Mouse (Mus musculus): ENCODE results near the gene Fntb. TPM values are rescaled to one million over a fixed set of nuclear protein-coding genes. Genes with fewer than 3 reads are reported as not detected.

Fntb gene
- total and polyA plus RNA-seq, 3 experiments: 11.7 to 28.5 TPM; not detected in 1

DNA sequence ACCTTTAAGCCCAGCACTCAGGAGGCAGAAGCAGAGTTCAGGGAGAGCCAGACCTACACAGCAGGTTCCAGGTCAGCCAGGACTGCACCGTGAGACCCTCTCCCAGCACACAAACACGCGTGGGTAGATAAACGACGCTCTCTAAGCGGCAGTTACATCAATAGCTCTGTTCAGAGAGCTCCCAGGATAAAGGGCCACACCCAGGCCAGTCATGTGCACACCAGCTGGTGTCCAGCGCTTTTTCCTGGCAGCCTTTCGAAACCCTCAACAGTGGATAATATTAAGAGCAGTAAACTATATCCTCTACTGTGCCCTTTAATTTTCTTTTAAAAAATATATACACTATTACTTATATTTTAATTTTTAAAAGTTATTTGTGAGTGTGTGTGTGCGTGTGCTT is 146.8 kb downstream of the Fntb start:
- TF ChIP-seq CHD2 (IDR thresholded peaks at IDR 0.05; ENCODE audit: low read length): no peak
- no peak for TF ChIP-seq USF2 (IDR thresholded peaks at IDR 0.05; ENCODE audit: borderline replicate concordance in 1 of 2, insufficient read depth in 1 of 2, low read depth in 1 of 2, low read length in 2 of 2)
- TF ChIP-seq NELFE (IDR thresholded peaks at IDR 0.05; ENCODE audit: low read depth, low read length): no peak
- TF ChIP-seq GABPA (IDR thresholded peaks at IDR 0.05; ENCODE audit: low read depth, low read length): no peak
- TF ChIP-seq ETS1 (IDR thresholded peaks at IDR 0.05; ENCODE audit: low read depth, low read length): no peak
- TF ChIP-seq TAL1 (IDR thresholded peaks at IDR 0.05; ENCODE audit: low read length): no peak
- no peak for TF ChIP-seq ZNF384 (IDR thresholded peaks at IDR 0.05; ENCODE audit: low read depth, low read length)
- no peak for TF ChIP-seq ZC3H11A (IDR thresholded peaks at IDR 0.05; ENCODE audit: low read depth, low read length)
- no peak for TF ChIP-seq NRF1 (IDR thresholded peaks at IDR 0.05; ENCODE audit: insufficient read depth, low read depth, low read length, poor library complexity, severe bottlenecking)
- no peak for TF ChIP-seq ELF1 (IDR thresholded peaks at IDR 0.05; ENCODE audit: low read depth, low read length)
- no peak for TF ChIP-seq USF1 (IDR thresholded peaks at IDR 0.05; ENCODE audit: low read depth, low read length)
- no peak for TF ChIP-seq KAT2A (conservative IDR thresholded peaks at IDR 0.05; ENCODE audit: low read depth, low read length)
- TF ChIP-seq TBP (IDR thresholded peaks at IDR 0.05; ENCODE audit: low read depth, low read length): no peak
- TF ChIP-seq UBTF (IDR thresholded peaks at IDR 0.05; ENCODE audit: borderline replicate concordance, insufficient read depth, low read depth, low read length): no peak
- no peak for TF ChIP-seq MEF2A (IDR thresholded peaks at IDR 0.05; ENCODE audit: extremely low read depth, insufficient replicate concordance, low read depth, low read length, poor library complexity, severe bottlenecking)
- TF ChIP-seq RCOR1 (IDR thresholded peaks at IDR 0.05; ENCODE audit: low read depth, low read length): no peak
- no peak for TF ChIP-seq POLR2AphosphoS5 (IDR thresholded peaks at IDR 0.05; ENCODE audit: borderline replicate concordance, low read depth, low read length)
- TF ChIP-seq SMC3 (IDR thresholded peaks at IDR 0.05; ENCODE audit: low read depth, low read length): no peak
- Histone ChIP-seq H3K4me1 (ENCODE audit: control insufficient read depth in 1 of 2, insufficient read depth in 2 of 2, low read length in 2 of 2) (peaks cover 9 to 21% of the 10 kb centered on the region in 2 experiments), H3K36me3 (ENCODE audit: control insufficient read depth in 1 of 2, insufficient read depth in 2 of 2, low read length in 2 of 2) (peaks cover 0 to 10% of the 10 kb centered on the region in 2 experiments; a peak in 3 of 4 replicates), H3K4me3 (ENCODE audit: control insufficient read depth in 1 of 2, insufficient read depth in 1 of 2, low read depth in 2 of 2, low read length in 2 of 2) (no peak overlapping the region), H3K9me3 (replicated peaks; ENCODE audit: insufficient read depth, low read length) (no peaks in the 10 kb centered on the region), H3K27me3 (ENCODE audit: control insufficient read depth in 1 of 2, insufficient read depth in 2 of 2, low read length in 2 of 2) (no peaks in the 10 kb centered on the region), H3K79me2 (ENCODE audit: control insufficient read depth, insufficient read depth, low read length, poor library complexity) (no peaks in the 10 kb centered on the region), H3K9ac (ENCODE audit: control insufficient read depth, low read depth, low read length, poor library complexity, severe bottlenecking) (no peak overlapping the region), H3K27ac (ENCODE audit: control insufficient read depth, low read depth, low read length) (no peak overlapping the region)
- no peak for DNase-seq (ENCODE audit: low read depth, low spot score)

DNA sequence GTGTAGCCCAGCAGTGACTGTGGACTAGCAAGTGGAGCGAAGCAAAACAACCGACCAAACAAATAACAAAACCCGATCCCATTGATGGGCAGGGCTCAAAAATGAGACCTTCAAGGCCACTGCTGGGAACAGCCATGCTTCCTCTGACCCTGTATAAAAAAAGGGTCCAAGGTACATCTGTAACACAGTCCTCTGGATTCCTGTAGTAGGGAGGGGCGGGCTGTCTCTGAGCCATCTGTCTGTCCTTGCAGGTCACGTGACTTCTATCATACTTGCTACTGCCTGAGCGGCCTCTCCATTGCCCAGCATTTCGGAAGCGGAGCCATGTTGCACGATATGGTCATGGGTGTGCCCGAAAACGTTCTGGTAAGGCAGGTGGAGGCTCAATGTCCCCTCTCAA is 150.8 kb downstream of the Fntb start:
- no peak overlapping the region for H3K27ac ChIP-seq (ENCODE audit: control insufficient read depth, low read depth, low read length)
- TF ChIP-seq ELF1 (IDR thresholded peaks at IDR 0.05; ENCODE audit: low read depth, low read length): no peak

More for the DNA sequence above, 150.8 kb downstream of the Fntb start:
- H3K9me3 ChIP-seq (replicated peaks; ENCODE audit: insufficient read depth, low read length): no peaks in the 10 kb centered on the region
- no peak overlapping the region for H3K9ac ChIP-seq (ENCODE audit: control insufficient read depth, low read depth, low read length, poor library complexity, severe bottlenecking)
- no peaks in the 10 kb centered on the region for H3K79me2 ChIP-seq (ENCODE audit: control insufficient read depth, insufficient read depth, low read length, poor library complexity)
- peaks cover 0 to 12% of the 10 kb centered on the region in 2 experiments; a peak in 3 of 4 replicates for H3K36me3 ChIP-seq (ENCODE audit: control insufficient read depth in 1 of 2, insufficient read depth in 2 of 2, low read length in 2 of 2)
- no peaks in the 10 kb centered on the region for H3K27me3 ChIP-seq (ENCODE audit: control insufficient read depth in 1 of 2, insufficient read depth in 2 of 2, low read length in 2 of 2)
- peaks cover 15 to 16% of the 10 kb centered on the region in 2 experiments for H3K4me1 ChIP-seq (ENCODE audit: control insufficient read depth in 1 of 2, insufficient read depth in 2 of 2, low read length in 2 of 2)
- H3K4me3 ChIP-seq (ENCODE audit: control insufficient read depth in 1 of 2, insufficient read depth in 1 of 2, low read depth in 2 of 2, low read length in 2 of 2): no peak overlapping the region
- no peak for DNase-seq (ENCODE audit: low read depth, low spot score)
